Mouse (Mus musculus) monocyte, adult 5-6 weeks (primary cell): ENCODE results near the gene Gatb. TPM values are rescaled to one million over a fixed set of nuclear protein-coding genes. Genes with fewer than 3 reads are reported as not detected.

Experiments used
- ATAC-seq: fragments of 153-309, 156-312 bp; replicated peaks from 2 replicates; pipeline ENCODE4 v1.8.0; 2017; ENCODE audit warnings: mild to moderate bottlenecking; ENCODE audit not compliant: low TSS enrichment, insufficient number of reproducible peaks, severe bottlenecking, poor library complexity, low FRiP score
- total RNA-seq: library from RNA; stranded (forward); fragments of 200-1000, 200-491, 200-594 nt; gene quantifications from 3 replicates; pipeline ENCODE4 v1.2.3, GENCODE M21; 2017

Gene Gatb
- total RNA-seq, 1 experiment from 2014 or later: 4.9 TPM

DNA sequence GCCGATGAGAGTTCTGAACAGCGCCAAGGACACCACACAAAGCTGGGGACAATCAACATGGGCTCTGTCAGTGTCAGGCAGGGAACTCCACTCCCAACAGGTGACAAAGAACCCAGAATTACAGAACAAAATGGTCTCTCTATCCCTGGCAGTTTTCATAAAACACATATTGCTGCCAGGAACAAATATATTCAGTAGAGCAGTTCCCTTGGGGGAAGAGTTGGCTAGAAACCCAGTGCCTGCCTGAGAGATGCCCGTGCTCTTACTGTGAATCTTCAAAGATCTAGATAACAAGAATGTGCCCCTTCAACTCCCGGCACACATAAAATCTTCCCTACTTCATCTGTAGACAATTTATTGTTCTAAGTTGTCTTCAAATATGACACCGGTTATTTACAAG is 109.7 kb downstream of the Gatb start:
- no peak for ATAC-seq

DNA sequence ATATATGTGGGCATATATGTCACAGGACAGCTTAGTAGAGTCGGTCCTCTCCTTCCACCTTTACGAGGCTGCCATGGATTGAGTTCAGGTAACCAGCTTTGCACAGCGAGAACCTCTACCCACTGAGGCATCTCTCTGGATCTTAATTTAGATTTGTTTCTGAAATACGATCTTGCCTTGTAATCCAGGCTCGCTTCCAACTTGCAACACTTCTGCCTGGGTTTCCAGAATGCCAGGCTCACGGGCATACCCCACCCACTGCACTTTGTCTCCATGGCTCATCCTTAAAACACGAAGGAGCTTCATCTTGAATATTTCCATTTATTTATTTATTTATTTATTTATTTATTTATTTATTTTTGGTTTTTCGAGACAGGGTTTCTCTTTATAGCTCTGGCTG is 111.4 kb downstream of the Gatb start:
- no peak for ATAC-seq

DNA sequence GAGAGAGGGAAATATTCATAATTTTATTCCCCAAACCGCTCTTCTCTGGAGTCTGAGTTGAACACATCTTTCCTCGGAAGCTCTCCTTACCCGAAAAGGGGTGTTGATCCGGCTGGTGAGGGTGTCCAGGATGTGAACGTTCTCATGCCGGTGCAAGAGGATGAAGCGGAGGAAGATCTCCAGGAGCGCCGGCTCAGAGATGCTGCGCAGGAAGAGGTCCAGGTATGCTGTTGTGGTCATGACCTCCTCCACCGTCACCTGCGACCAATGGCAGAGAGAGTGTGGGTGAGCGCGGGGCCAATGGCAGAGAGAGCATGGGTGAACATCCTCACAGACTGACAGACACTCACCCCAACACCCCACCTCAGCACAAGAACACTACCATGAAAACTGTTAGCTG is 114.4 kb downstream of the Gatb start:
- ATAC-seq: no peak

DNA sequence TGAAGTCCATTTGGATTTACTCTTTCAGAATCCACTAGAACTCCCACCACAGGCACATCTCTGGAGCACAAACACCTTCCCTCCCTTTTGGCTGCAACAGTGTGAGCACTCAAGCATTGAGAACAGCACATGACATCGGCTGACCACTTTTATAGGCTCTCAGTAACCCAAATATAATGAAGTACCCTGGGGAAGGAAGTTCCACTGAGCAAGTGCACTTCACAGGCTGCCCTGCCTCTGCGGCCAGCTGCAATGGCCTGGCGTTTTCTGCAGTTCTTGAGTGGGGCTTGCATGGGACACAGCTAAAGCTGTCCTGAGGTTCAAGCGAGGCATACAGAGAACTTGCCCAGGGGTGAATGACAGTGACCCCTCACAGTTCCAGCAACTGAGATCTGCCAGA is 117.2 kb downstream of the Gatb start:
- ATAC-seq: no peak

GRCm38 (mm10) chr3:85693013-85693412 is 119.1 kb downstream of the Gatb start:
- no peak for ATAC-seq

- ATAC-seq: no peak
These were observed 121.1 kb downstream of the Gatb start for GRCm38 (mm10) chr3:85695056-85695455.

- ATAC-seq: no peak
These were observed 124.6 kb downstream of the Gatb start for GRCm38 (mm10) chr3:85698496-85698895.

- no peak for ATAC-seq
These were observed 129.4 kb downstream of the Gatb start for GRCm38 (mm10) chr3:85703141-85703882.

Other genes with a start within 250 kb of the Gatb start
- 0.38 to 0.43 TPM (median 0.39 TPM) in 3 replicates for gene Fam160a1, start 243.2 kb downstream of the Gatb start, total RNA-seq